Mouse (Mus musculus) G1E (cell line): Measurements from ENCODE around the gene Vwa3b. TPM values are rescaled to one million over a fixed set of nuclear protein-coding genes. Genes with fewer than 3 reads are reported as not detected.

Experiments
- ATAC-seq: 2 replicates; pipeline ENCODE4 v1.8.0; 2016; ENCODE audit warnings: mild to moderate bottlenecking; ENCODE audit not compliant: insufficient number of reproducible peaks, poor library complexity, low FRiP score, severe bottlenecking; ENCODE audit errors: extremely low read depth
- DNase-seq: peaks from one replicate; pipeline ENCODE4 v3.0.0; 2012; ENCODE audit warnings: low spot score
- H3K27me3 ChIP-seq: 2 replicates; pipeline ENCODE4 v1.6.1; 2012; ENCODE audit warnings: mild to moderate bottlenecking, low read length, inconsistent platforms; ENCODE audit not compliant: insufficient read depth
- H3K36me3 ChIP-seq: replicated peaks from 2 replicates; pipeline ENCODE3; 2012; ENCODE audit warnings: mild to moderate bottlenecking, inconsistent platforms
- H3K4me1 ChIP-seq: 2 replicates; pipeline ENCODE4 v1.6.1; 2012; ENCODE audit warnings: low read depth, low read length, inconsistent platforms, mixed read lengths; ENCODE audit not compliant: insufficient read depth
- H3K4me3 ChIP-seq: 2 replicates; pipeline ENCODE4 v1.5.1; 2012; ENCODE audit warnings: low read depth, mild to moderate bottlenecking, inconsistent platforms, low read length, moderate library complexity, mixed read lengths
- H3K9me3 ChIP-seq: replicated peaks from 2 replicates; pipeline ENCODE4 v1.6.1; 2012; ENCODE audit warnings: inconsistent platforms
- CTCF ChIP-seq: IDR thresholded peaks from 2 replicates; pipeline ENCODE4 v1.5.1; 2012; ENCODE audit warnings: low read depth, low read length, inconsistent platforms, mixed read lengths
- GATA1 ChIP-seq: IDR thresholded peaks from 2 replicates; pipeline ENCODE4 v1.6.1; 2012; ENCODE audit warnings: borderline replicate concordance, low read length, inconsistent platforms, mixed read lengths
- GATA2 ChIP-seq: IDR thresholded peaks from 2 replicates; pipeline ENCODE4 v1.6.1; 2012; ENCODE audit warnings: low read depth, low read length, inconsistent platforms, borderline replicate concordance
- POLR2AphosphoS5 ChIP-seq: IDR thresholded peaks from 2 replicates; pipeline ENCODE4 v1.6.1; 2012; ENCODE audit warnings: low read depth, low read length, inconsistent platforms; ENCODE audit not compliant: insufficient replicate concordance
- TAL1 ChIP-seq: conservative IDR thresholded peaks from 2 replicates; pipeline ENCODE4 v1.6.1; 2012; ENCODE audit warnings: low read depth, low read length, inconsistent platforms, mixed read lengths
- polyA plus RNA-seq: library from polyadenylated mRNA; stranded (reverse); fragments of >175 nt; gene quantifications from 2 replicates; pipeline ENCODE4 v1.2.3, GENCODE M21; 2012
- total RNA-seq, 2 experiments: library from RNA; stranded (forward) in 1 of 2; stranded (reverse) in 1 of 2; fragments of 200-1000 nt in 1 of 2; fragments of >200 nt in 1 of 2; fragmentation: Nextera tagmentation in 1 of 2; gene quantifications; 2 replicates each; pipeline ENCODE4 v1.2.3; 2014 to 2017

Vwa3b gene
- total and polyA plus RNA-seq, 3 experiments, result 0.49 TPM; not detected in 2

GRCm38 (mm10) chr1:37009880-37010279 is 16.5 kb upstream of the Vwa3b start:
- ATAC-seq (no peak), DNase-seq (no peak)
- no peaks in the 10 kb centered on the region for H3K36me3 ChIP-seq
- TF ChIP-seq GATA2 (no peak), POLR2AphosphoS5 (no peak), GATA1 (no peak), TAL1 (no peak), CTCF (no peak)
- no peak overlapping the region for H3K4me3 ChIP-seq
- H3K4me1 ChIP-seq, result peaks cover 6% of the 10 kb centered on the region
- H3K9me3 ChIP-seq, result no peaks in the 10 kb centered on the region
- peaks cover 41% of the 10 kb centered on the region for H3K27me3 ChIP-seq

- Histone ChIP-seq H3K27me3 (peaks cover 52% of the 10 kb centered on the region), H3K9me3 (no peaks in the 10 kb centered on the region), H3K36me3 (no peaks in the 10 kb centered on the region), H3K4me3 (no peak overlapping the region), H3K4me1 (peaks cover 6% of the 10 kb centered on the region)
- DNase-seq (no peak), ATAC-seq (no peak)
- TF ChIP-seq CTCF (no peak), GATA2 (no peak), TAL1 (no peak)
Measured at GRCm38 (mm10) chr1:37011626-37012209, 14.7 kb upstream of the Vwa3b start.

DNA sequence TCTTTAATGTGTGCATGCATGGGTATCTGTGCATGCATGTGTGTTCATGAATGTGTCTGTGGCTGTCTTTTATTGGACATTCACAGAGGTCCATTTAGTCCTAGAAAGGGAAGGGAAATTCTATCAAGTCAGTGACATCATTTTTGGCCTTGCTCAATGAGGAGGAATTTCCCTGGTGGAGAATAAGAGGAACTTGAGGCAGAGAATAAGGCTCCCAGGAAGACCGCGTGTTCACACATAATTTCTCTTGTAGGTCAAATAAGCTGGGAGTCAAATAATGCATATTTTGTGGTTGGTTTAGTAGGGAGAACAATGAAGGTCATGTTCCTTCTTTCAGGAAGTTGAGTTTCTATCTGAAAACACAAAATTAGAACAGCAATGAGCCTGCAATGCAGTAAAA is 13.4 kb upstream of the Vwa3b start:
- TF ChIP-seq TAL1 (no peak), CTCF (no peak), POLR2AphosphoS5 (no peak), GATA2 (no peak), GATA1 (no peak)
- H3K27me3 ChIP-seq, result peaks cover 55% of the 10 kb centered on the region
- H3K36me3 ChIP-seq, result no peaks in the 10 kb centered on the region
- H3K9me3 ChIP-seq, result no peaks in the 10 kb centered on the region
- H3K4me3 ChIP-seq, result no peak overlapping the region
- no peak for ATAC-seq
- DNase-seq, result no peak
- peaks cover 6% of the 10 kb centered on the region for H3K4me1 ChIP-seq

- no peak for TF ChIP-seq POLR2AphosphoS5
- TF ChIP-seq TAL1, result no peak
- no peak for TF ChIP-seq GATA1
- no peak for TF ChIP-seq CTCF
- peaks cover 6% of the 10 kb centered on the region for H3K4me1 ChIP-seq
- H3K4me3 ChIP-seq, result no peak overlapping the region
- ATAC-seq (no peak), DNase-seq (no peak)
- H3K36me3 ChIP-seq, result no peaks in the 10 kb centered on the region
- peaks cover 59% of the 10 kb centered on the region for H3K27me3 ChIP-seq
- H3K9me3 ChIP-seq, result no peaks in the 10 kb centered on the region
Measured at GRCm38 (mm10) chr1:37013687-37014086, 12.7 kb upstream of the Vwa3b start.

GRCm38 (mm10) chr1:37019017-37019416 is 7.4 kb upstream of the Vwa3b start:
- no peak for DNase-seq
- TF ChIP-seq CTCF (no peak), GATA2 (no peak), GATA1 (no peak), POLR2AphosphoS5 (no peak), TAL1 (no peak)
- Histone ChIP-seq H3K36me3 (no peaks in the 10 kb centered on the region), H3K4me1 (peaks cover 2% of the 10 kb centered on the region; the same call in 1 of the 2 replicates), H3K4me3 (no peak overlapping the region), H3K27me3 (peaks cover 71% of the 10 kb centered on the region), H3K9me3 (no peaks in the 10 kb centered on the region)
- ATAC-seq, result no peak

- Histone ChIP-seq H3K36me3 (no peaks in the 10 kb centered on the region), H3K9me3 (no peaks in the 10 kb centered on the region), H3K4me3 (no peak overlapping the region), H3K27me3 (peaks cover 61% of the 10 kb centered on the region), H3K4me1 (peaks cover 6% of the 10 kb centered on the region)
- no peak for DNase-seq
- no peak for TF ChIP-seq TAL1
- TF ChIP-seq CTCF, result no peak
- no peak for TF ChIP-seq POLR2AphosphoS5
- no peak for TF ChIP-seq GATA2
- no peak for TF ChIP-seq GATA1
- ATAC-seq, result no peak
Measured at GRCm38 (mm10) chr1:37022704-37023103, 3.7 kb upstream of the Vwa3b start.

DNA sequence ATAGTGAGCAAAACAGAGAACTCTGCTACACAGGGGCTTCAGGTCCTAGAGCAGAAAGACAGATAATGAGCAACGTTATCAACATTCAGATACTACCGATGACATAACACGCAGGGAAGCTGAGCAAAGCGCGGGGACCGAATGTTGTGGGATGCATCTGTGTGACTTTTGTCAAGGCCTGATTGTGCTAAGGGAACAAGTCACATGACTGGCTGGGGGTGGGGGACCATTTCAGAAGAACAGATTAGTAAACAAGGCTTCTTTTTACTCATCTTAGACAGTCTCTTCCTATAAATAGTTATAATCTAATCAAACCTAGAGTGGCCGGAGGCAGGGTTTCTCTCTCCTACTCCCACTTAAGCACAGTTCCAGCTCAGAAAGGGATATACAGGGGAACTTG is 1.7 kb upstream of the Vwa3b start:
- DNase-seq, result no peak

More for the DNA sequence above, 1.7 kb upstream of the Vwa3b start:
- TF ChIP-seq TAL1, result no peak
- TF ChIP-seq CTCF, result no peak
- TF ChIP-seq GATA2, result no peak
- TF ChIP-seq GATA1, result no peak
- no peak for TF ChIP-seq POLR2AphosphoS5
- peaks cover 15% of the 10 kb centered on the region for H3K4me1 ChIP-seq
- no peaks in the 10 kb centered on the region for H3K9me3 ChIP-seq
- no peak overlapping the region for H3K4me3 ChIP-seq
- H3K36me3 ChIP-seq, result no peaks in the 10 kb centered on the region
- H3K27me3 ChIP-seq, result peaks cover 62% of the 10 kb centered on the region
- no peak for ATAC-seq
